Mouse (Mus musculus): ENCODE measurements around the gene Arl6ip1. TPM values are rescaled to one million over a fixed set of nuclear protein-coding genes. Genes with fewer than 3 reads are reported as not detected.

The Arl6ip1 gene
- polyA plus RNA-seq, 1 experiment from 2014 or later, result 601 TPM

Other genes starting within 250 kb of the Arl6ip1 start
- 524 and 546 TPM in 2 replicates for gene Rps15a, start 13.5 kb downstream of the Arl6ip1 start, polyA plus RNA-seq (2015; fragmentation: Nextera tagmentation; extraction: Ambion mirVana)
- gene Smg1, start 114.0 kb upstream of the Arl6ip1 start, polyA plus RNA-seq (2015; fragmentation: Nextera tagmentation; extraction: Ambion mirVana), result 21.0 and 24.4 TPM in 2 replicates